Mouse (Mus musculus): Measurements from ENCODE around the gene Pon3.

GRCm38 (mm10) chr6:5171418-5171817 lies 84.7 kb downstream of the Pon3 start:
- no peak for TF ChIP-seq POLR2A (IDR thresholded peaks at IDR 0.05; ENCODE audit: low read depth, low read length)
- TF ChIP-seq CTCF (conservative IDR thresholded peaks at IDR 0.05; ENCODE audit: insufficient read depth, insufficient read length, low read depth, low read length), result no peak

Data from kidney, adult 2 months (tissue).